Mouse (Mus musculus) liver, embryonic 14.5 days (tissue): Measurements from ENCODE around the gene Prf1.

ENCODE experiments used
- CTCF ChIP-seq: IDR thresholded peaks from 2 replicates; pipeline ENCODE4 v1.5.1; 2016; ENCODE audit warnings: antibody characterized with exemption, low read depth, control low read depth
- EP300 ChIP-seq: IDR thresholded peaks from 2 replicates; pipeline ENCODE4 v1.6.1; 2016; ENCODE audit warnings: antibody characterized with exemption, low read depth

DNA sequence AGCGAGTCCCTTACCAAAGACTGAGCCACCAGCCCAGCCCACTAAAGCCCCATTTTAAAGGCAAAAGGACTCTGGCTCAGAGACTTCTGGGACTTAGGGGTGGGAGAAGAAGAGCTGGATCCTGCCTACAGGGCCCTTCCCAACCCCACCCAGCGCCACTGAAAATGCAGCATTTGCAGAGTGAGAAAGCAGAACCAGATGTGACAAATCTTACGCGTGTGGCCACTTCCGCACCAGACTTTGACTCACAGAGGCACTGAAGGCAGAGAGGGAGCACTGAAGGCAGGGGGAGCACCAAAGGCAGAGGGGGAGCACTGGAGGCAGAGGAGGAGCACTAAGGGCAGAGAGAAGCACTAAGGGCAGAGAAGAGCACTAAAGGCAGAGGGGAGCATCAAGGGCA, 30.3 kb upstream of the Prf1 start:
- TF ChIP-seq CTCF (no peak), EP300 (no peak)
